Mouse (Mus musculus) intestine, postnatal 0 days (tissue): ENCODE results near the gene Hbb-bh2. TPM values are rescaled to one million over a fixed set of nuclear protein-coding genes. Genes with fewer than 3 reads are reported as not detected.
"Not testable (repeated sequence)": the region's sequence is repeated elsewhere in the genome, so short reads cannot be mapped to it uniquely, and the experiment has no call there.

Source experiments
- ATAC-seq: fragments of 200-750 bp; cut with Nextera tagmentation; 2 replicates; pipeline ENCODE4 v1.8.0; 2017; ENCODE audit warnings: mild to moderate bottlenecking, moderate TSS enrichment, moderate library complexity
- H3K27ac ChIP-seq: fragments of 300-500 bp; sonication (generic); 2 replicates; pipeline ENCODE4 v1.5.1; 2014; ENCODE audit warnings: mild to moderate bottlenecking, low read depth, low read length, moderate library complexity
- H3K27me3 ChIP-seq: fragments of 300-500 bp; sonication (generic); replicated peaks from 2 replicates; pipeline ENCODE4 v1.6.1; 2014; ENCODE audit warnings: low read length, mixed read lengths; ENCODE audit not compliant: control insufficient read depth, insufficient read depth
- H3K36me3 ChIP-seq: fragments of 300-500 bp; sonication (generic); 2 replicates; pipeline ENCODE4 v1.6.1; 2014; ENCODE audit warnings: mild to moderate bottlenecking, moderate library complexity; ENCODE audit not compliant: control insufficient read depth, insufficient read depth
- H3K4me1 ChIP-seq: fragments of 300-500 bp; sonication (generic); replicated peaks from 2 replicates; pipeline ENCODE4 v1.6.1; 2014; ENCODE audit warnings: antibody characterized with exemption, low read length, mixed read lengths; ENCODE audit not compliant: control insufficient read depth, insufficient read depth
- H3K4me2 ChIP-seq: fragments of 300-500 bp; sonication (generic); replicated peaks from 2 replicates; pipeline ENCODE4 v1.6.1; 2014; ENCODE audit warnings: low read depth, mild to moderate bottlenecking, moderate library complexity
- H3K4me3 ChIP-seq: fragments of 300-500 bp; sonication (generic); 2 replicates; pipeline ENCODE4 v1.5.1; 2014; ENCODE audit warnings: low read depth, low read length
- H3K9ac ChIP-seq: fragments of 300-500 bp; sonication (generic); 2 replicates; pipeline ENCODE4 v1.6.1; 2014; ENCODE audit warnings: mild to moderate bottlenecking, low read depth, low read length
- H3K9me3 ChIP-seq: fragments of 300-500 bp; sonication (generic); 2 replicates; pipeline ENCODE4 v1.6.1; 2016; ENCODE audit warnings: mixed run types; ENCODE audit not compliant: control insufficient read depth
- CTCF ChIP-seq: sonication (generic); IDR thresholded peaks from 2 replicates; pipeline ENCODE4 v1.5.1; 2016; ENCODE audit warnings: low read depth, mild to moderate bottlenecking, control low read depth, antibody characterized with exemption, moderate library complexity
- WGBS: fragments of 180-500 bp; shearing (Covaris S2); extraction: QIAGEN DNeasy Blood & Tissue Kit; methylation state at CpG from one replicate; pipeline ENCODE4 v1.1.7; 2014; 5-methylcytosine and 5-hydroxymethylcytosine counted together
- polyA plus RNA-seq: library from polyadenylated mRNA; unstranded; fragments of >200 nt; fragmentation: Nextera tagmentation; extraction: Ambion mirVana; gene quantifications from 2 replicates; pipeline ENCODE4 v1.2.1, GENCODE M21; 2015

Gene Hbb-bh2
- polyA plus RNA-seq, 1 experiment from 2014 or later = not detected

DNA sequence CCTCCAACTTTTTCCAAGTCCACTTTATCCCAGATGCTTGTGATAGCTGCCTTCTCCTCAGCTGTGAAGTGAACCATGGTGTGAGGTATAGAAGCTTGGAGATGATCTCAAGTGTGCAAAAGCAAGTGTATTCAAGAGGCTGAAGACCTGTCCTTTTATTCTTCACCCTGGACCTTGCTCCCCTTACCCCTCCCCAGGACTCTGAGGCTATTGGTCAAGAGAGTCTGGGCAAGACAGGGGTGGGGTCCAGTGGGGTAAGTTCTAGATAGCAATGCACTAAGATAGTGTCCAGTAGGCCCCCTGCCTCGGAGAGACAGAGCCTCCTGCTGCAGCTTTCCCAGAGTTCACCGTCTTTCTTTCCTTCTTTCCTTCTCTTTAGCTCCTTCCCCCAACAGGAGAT, 2.7 kb upstream of the Hbb-bh2 start, which contains the start of gene Hbb-bh1:
Hbb-bh1 (minus strand) TSS at position 131 of the 400 bp plus-strand sequence.
- Histone ChIP-seq H3K9ac (no peak within 1 kb of the TSS), H3K27me3 (no peaks in the 10 kb centered on the region), H3K9me3 (no peaks in the 10 kb centered on the region), H3K4me2 (no peak within 1 kb of the TSS), H3K4me1 (no peaks in the 10 kb centered on the region), H3K36me3 (no peaks in the 10 kb centered on the region), H3K4me3 (no peak within 1 kb of the TSS), H3K27ac (no peak within 1 kb of the TSS)
- TF ChIP-seq CTCF = no peak
- WGBS = 63% methylated on average over 2 of the region's 2 CpGs
- ATAC-seq = no peak

DNA sequence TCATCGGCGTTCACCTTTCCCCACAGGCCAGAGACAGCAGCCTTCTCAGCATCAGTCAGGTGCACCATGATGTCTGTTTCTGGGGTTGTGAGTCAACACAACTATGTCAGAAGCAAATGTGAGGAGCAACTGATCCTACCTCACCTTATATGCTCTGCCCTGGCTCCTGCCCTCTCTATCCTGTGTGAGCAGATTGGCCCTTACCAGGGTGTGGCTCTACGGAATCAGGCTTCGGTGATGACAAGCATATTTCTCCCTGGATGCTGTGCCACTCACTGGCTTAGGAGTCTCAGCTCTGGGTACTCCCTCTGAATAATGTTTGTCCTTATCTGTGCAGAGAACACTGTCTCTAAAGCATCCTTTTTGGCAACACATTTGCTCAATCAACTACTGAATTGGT, 12.5 kb downstream of the Hbb-bh2 start, which contains the start of gene Hbb-bs:
Hbb-bs (minus strand) TSS at position 289 of the 400 bp plus-strand sequence.
- WGBS = 92% methylated on average over 4 of the region's 4 CpGs
- Histone ChIP-seq H3K4me3 (no peak within 1 kb of the TSS), H3K4me2 (no peak within 1 kb of the TSS), H3K36me3 (no peaks in the 10 kb centered on the region), H3K27ac (no peak within 1 kb of the TSS), H3K9me3 (no peaks in the 10 kb centered on the region), H3K9ac (no peak within 1 kb of the TSS), H3K4me1 (no peaks in the 10 kb centered on the region), H3K27me3 (no peaks in the 10 kb centered on the region)
- no peak for TF ChIP-seq CTCF
- peak; percentile 38; the same call in 1 of the 2 replicates for ATAC-seq

DNA sequence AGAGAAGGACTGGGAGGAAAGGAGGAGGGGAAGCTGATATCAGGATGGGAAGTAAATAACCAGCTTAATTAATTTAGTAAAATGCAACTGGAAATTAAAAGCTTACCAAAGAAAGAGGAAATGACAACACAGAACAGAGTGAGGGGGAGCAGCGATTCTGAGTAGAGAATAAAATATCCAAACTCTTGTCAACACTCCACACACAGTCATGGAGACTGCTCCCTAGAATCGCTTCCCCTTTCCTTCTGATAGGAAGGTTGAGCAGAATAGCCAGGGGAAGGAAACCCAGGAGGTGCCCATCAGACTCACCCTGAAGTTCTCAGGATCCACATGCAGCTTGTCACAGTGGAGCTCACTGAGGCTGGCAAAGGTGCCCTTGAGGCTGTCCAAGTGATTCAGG, 13.2 kb downstream of the Hbb-bh2 start:
- not testable (repeated sequence) for H3K4me1 ChIP-seq, H3K27me3 ChIP-seq, H3K9ac ChIP-seq, H3K9me3 ChIP-seq, H3K4me3 ChIP-seq, H3K27ac ChIP-seq, H3K4me2 ChIP-seq, ATAC-seq, H3K36me3 ChIP-seq
- WGBS = no CpG with 5 or more reads among the region's 2 CpGs

DNA sequence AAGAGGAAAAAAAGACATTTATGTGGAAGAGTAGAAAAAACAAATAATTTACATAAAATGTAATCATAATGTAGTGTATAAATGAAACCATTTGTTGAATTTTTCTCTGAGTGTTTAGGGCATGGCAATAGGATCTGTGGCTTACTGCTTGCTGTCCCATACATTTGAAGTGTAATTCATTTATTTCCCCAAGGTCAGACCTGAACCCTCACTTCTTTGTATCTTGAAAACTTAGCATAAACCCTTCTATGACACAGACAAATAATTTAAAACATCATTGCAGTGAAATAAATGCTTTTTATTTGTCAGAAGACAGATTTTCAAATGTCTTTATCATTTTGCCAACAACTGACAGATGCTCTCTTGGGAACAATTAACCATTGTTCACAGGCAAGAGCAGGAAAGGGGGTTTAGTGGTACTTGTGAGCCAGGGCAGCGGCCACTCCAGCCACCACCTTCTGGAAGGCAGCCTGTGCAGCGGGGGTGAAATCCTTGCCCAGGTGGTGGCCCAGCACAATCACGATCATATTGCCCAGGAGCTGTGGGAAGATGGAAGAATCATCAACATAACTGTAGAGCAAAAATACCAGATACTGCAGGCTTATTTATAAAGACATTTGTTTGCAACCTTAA, 13.9 kb downstream of the Hbb-bh2 start:
- no peak for TF ChIP-seq CTCF
- 54% methylated on average over 3 of the region's 3 CpGs for WGBS

DNA sequence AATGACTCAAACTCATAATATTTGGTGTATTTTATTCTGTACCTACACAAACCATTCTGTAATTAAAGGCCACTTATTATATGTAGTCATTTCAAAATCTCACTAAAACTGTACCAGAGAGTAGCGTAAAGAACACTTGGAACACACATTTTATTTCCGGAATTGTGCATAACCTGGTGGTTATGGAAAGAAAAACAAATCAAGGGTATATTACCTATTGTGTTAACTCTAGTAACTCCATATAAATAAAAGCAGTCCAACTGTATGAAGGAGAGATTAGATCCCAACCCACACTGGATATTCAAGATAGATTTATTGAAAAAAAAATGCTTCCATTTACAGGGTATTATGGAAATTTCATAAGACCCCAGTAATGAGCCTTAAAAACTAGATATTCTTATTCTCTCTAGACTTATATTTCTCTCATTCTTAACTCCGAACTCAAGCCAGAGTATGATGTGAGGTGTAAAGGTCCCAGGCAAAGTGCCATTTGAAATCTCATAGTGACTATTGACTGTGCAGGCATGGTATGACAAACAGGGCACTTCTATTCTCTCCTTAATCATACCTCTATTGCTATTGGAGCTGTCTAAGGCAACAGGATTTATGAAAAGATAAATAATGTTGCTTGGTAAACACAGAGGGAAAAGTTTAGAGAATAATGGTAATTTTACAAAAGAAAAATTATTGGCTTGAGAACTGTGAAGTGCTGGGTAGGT, 14.6 kb downstream of the Hbb-bh2 start:
- Histone ChIP-seq H3K4me1 (no peaks in the 10 kb centered on the region), H3K27me3 (no peaks in the 10 kb centered on the region), H3K4me3 (no peak overlapping the region), H3K9ac (no peak overlapping the region), H3K4me2 (no peak overlapping the region), H3K27ac (no peak overlapping the region), H3K9me3 (no peaks in the 10 kb centered on the region), H3K36me3 (no peaks in the 10 kb centered on the region)
- no peak for ATAC-seq
- whole genome bisulfite sequencing = 91% methylated on average over 3 of the region's 3 CpGs
- TF ChIP-seq CTCF = no peak

More for the DNA sequence above, 13.9 kb downstream of the Hbb-bh2 start:
- Histone ChIP-seq H3K4me2 (no peak overlapping the region), H3K27me3 (no peaks in the 10 kb centered on the region), H3K27ac (no peak overlapping the region), H3K4me1 (no peaks in the 10 kb centered on the region), H3K36me3 (no peaks in the 10 kb centered on the region), H3K9me3 (no peaks in the 10 kb centered on the region), H3K9ac (no peak overlapping the region), H3K4me3 (no peak overlapping the region)
- no peak for ATAC-seq

DNA sequence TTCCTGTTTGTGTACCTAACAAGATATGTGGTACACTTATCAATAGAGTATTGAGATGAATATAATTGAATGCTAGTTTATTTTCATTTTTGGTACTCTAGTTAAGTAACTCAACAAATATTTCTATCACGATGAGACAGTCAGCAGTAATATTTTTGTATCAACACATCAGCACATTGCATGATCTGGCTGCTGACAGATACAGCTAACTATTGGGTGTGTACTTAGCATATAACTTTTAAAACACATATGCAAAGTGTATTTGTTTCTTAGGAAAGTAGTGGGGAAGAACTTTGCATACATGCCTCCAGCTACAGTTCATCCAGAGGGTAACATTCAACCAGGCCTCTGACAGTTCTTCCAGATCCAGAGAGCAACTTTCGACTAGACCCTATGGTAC, 15.7 kb downstream of the Hbb-bh2 start:
- no peak overlapping the region for H3K4me3 ChIP-seq
- H3K4me1 ChIP-seq = no peaks in the 10 kb centered on the region
- H3K9ac ChIP-seq = no peak overlapping the region
- TF ChIP-seq CTCF = no peak
- H3K9me3 ChIP-seq = no peaks in the 10 kb centered on the region
- H3K27me3 ChIP-seq = no peaks in the 10 kb centered on the region
- WGBS = 81% methylated on average over 2 of the region's 2 CpGs
- no peak overlapping the region for H3K4me2 ChIP-seq
- no peak for ATAC-seq
- no peaks in the 10 kb centered on the region for H3K36me3 ChIP-seq
- H3K27ac ChIP-seq = no peak overlapping the region

DNA sequence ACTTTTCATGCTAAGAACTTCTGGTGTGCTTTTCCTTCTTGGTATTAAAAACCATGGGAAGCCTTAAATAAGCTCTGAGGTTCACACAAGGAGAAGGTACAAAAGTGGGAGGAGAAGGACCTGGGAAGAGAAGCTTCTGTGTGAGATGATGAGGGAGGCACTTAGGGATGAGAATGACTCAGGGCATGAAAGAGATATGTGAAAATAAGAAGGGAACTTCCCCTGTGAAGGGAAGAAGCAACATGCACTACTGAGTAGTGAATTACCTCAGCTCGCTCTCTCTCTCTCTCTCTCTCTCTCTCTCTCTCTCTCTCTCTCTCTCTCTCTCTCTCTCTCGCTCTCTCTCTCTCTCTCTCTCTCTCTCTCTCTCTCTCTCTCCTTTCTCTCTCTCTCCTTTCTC, 25.2 kb downstream of the Hbb-bh2 start:
- not testable (repeated sequence) for H3K4me1 ChIP-seq, H3K27me3 ChIP-seq, ATAC-seq, H3K27ac ChIP-seq, H3K4me3 ChIP-seq, H3K9ac ChIP-seq, H3K9me3 ChIP-seq, H3K4me2 ChIP-seq, H3K36me3 ChIP-seq
- 75% methylated on average over 1 of the region's 2 CpGs for WGBS
